Mouse (Mus musculus) neutrophil, adult 5-6 weeks (primary cell): Measurements from ENCODE around the gene Zfp638. TPM values are rescaled to one million over a fixed set of nuclear protein-coding genes. Genes with fewer than 3 reads are reported as not detected.

Source experiments
- total RNA-seq: library from RNA; stranded (forward); fragments of 200-1000 nt; gene quantifications from 2 replicates; pipeline ENCODE4 v1.2.3, GENCODE M21; 2017

Gene Zfp638
- total RNA-seq, 1 experiment from 2014 or later: 343 TPM

Other genes with a start within 250 kb of the Zfp638 start
- gene Clec4f, start 210.9 kb upstream of the Zfp638 start, total RNA-seq: not detected in 2 replicates
- not detected in 2 replicates for gene Cd207, start 189.3 kb upstream of the Zfp638 start, total RNA-seq
- gene Vax2, start 155.8 kb upstream of the Zfp638 start, total RNA-seq: not detected in 2 replicates
- not detected in 2 replicates for gene Atp6v1b1, start 124.1 kb upstream of the Zfp638 start, total RNA-seq
- gene Ankrd53, start 104.5 kb upstream of the Zfp638 start, total RNA-seq: not detected in 2 replicates
- gene Tex261, start 91.3 kb upstream of the Zfp638 start, total RNA-seq: 30.7 and 34.7 TPM in 2 replicates
- 18.2 and 18.4 TPM in 2 replicates for gene Nagk, start 72.1 kb upstream of the Zfp638 start, total RNA-seq
- 26.9 and 27.5 TPM in 2 replicates for gene Paip2b, start 35.4 kb upstream of the Zfp638 start, total RNA-seq
- gene Dysf, start 141.5 kb downstream of the Zfp638 start, total RNA-seq: 0.12 TPM in 1 of 2 replicates, not detected in the other